Mouse (Mus musculus) Muller cell, postnatal 12 days (primary cell): ENCODE measurements around the gene Baiap2l1.

ENCODE experiments used
- DNase-seq: peaks from one replicate; pipeline ENCODE4 v3.0.0-alpha.2; 2015; ENCODE audit errors: inconsistent ontology term

The Baiap2l1 gene

DNA sequence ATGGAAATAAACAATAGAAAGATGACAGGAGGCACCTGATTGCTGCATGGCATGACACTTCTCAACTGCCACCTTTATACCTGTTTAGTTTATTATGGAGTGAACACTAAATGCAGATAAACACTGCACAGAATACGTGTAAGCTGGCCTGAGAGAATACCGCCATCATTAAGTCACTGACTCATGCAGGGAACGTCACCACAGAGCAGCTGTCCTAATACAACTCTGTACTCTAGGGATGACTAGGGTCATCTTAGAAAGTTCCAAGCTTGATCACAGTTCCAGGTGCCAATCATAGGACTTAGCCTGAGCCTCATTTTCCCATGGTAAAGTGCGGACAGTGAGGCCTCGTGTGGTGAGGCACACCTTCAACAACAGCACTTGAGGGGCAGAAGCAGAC, 73.3 kb downstream of the Baiap2l1 start:
- no peak for DNase-seq

DNA sequence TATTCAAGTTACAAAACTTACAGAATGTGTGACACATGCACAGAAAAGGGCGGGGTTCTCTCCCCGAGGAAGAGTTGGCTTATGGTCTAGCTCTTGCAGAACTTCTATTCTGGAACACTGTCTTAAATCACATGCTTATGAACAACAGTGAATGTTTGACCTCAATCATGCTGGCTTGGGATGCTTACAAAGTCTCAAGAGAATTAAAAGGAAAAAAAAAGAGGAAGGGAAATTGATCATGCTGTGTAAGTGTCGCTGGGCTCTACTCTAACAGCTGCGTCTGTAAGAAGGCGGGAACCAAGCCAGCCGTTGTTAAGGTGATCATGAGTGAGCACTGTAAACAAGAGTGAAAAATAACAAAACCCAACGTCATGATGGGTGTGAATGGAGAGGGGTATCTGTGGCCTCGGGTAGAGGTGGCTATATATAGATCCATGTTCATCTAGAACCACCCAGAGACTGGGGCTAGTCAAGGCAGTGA, 74.3 kb downstream of the Baiap2l1 start:
- no peak for DNase-seq

DNA sequence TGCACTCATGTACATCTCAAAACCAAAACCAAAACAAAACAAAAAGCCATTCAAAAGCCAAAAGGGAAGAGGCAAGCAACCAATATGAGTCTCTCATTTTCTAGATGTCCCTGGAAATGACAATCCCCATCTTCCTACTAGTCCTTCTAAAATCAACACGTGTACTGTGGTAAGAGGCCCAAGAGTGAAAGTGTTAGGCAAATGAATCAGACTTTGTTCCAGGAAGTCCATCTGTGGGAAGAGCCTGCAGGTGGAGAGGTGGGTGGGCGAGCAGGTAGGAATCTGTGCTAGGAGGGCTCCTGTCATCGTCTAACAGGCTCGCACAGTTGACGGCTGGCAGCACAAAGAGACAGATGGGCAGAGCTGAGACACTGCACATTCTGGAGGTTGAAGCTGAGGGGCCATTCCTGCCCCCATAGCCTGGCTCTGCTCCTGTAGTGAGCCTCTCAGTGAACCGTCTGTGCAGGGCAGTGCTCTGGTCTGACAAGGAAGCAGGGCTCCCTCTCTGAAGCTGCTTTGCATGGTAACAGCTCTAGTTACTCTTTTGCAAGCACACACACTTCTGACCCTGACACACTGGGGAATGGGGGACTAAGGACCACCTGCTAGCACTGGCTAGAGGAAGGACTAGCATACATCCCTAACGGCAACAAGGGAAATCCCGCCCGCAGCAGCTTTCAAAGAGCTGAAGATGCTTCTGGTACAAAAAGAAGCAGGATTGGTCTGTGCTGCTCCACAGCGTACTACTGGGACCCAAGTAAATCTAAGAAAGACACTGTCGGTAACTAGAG, 75.2 kb downstream of the Baiap2l1 start:
- DNase-seq = no peak

DNA sequence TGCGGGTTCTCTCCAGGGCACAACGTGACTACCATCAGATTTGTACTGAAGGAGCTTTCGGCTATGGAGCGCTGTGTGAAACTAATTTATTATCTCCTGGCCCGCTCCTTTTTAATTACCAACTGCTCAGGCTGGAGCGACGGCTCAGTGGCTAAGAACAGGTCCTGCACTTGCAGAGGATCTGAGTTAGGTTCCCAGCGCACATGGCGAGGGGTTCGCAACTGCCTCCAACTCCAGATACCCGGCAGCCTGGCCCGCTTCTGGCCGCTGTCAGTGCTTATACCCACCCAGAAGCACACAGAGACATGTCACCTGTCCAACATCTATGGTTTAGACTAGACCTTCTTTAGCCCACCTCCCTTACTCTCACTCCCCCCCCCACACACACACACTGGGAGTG, 78.0 kb downstream of the Baiap2l1 start:
- DNase-seq = no peak

DNA sequence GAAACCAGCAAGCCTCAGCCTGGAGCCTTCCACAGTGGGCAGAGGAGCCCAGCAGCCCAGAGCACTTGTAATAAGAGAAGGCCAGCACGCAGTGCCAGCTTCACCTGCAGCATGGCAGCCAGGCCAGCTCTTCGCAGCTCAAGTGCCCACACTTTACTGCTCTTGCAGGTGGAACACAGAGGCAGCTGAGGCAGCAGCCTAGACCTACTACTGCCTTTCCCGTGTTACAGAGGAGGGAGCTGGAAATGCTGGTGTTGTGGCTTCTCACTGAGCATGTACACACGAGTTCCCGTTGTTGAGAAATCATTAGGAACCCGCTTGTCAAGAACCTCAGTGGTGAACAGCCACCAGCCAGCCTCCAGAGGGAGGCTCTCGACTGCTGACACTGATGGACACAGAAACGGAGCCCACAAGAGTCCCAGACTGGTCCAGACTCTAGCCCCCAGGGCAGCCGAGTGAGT, 78.8 kb downstream of the Baiap2l1 start:
- DNase-seq = no peak

DNA sequence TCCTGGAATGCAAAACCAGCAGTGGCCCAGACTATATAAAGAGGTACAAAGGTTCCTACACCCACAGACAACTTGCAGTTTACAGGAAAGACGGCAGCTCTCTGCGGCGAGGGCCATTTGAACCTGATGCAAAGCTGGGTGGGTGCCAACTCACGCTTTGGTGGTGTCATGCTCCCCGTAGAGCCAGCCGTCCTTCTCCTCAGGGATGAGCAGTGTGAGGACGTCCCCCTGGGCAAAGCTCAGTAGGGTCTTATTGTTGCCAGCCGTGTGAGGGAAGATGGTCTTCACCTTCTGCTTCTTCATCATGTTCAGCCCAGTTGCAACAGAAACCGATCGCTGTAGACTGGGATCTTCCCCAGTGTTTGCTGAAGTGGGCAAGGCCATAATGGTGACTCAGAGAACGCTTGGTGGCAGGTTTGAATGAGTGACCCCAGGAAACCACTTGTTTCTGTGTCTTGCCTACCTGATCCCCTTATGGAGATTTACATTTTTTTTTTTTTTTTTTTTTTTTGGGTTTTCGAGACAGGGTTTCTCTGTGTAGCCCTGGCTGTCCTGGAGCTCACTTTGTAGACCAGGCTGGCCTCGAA, 79.4 kb downstream of the Baiap2l1 start:
- no peak for DNase-seq

DNA sequence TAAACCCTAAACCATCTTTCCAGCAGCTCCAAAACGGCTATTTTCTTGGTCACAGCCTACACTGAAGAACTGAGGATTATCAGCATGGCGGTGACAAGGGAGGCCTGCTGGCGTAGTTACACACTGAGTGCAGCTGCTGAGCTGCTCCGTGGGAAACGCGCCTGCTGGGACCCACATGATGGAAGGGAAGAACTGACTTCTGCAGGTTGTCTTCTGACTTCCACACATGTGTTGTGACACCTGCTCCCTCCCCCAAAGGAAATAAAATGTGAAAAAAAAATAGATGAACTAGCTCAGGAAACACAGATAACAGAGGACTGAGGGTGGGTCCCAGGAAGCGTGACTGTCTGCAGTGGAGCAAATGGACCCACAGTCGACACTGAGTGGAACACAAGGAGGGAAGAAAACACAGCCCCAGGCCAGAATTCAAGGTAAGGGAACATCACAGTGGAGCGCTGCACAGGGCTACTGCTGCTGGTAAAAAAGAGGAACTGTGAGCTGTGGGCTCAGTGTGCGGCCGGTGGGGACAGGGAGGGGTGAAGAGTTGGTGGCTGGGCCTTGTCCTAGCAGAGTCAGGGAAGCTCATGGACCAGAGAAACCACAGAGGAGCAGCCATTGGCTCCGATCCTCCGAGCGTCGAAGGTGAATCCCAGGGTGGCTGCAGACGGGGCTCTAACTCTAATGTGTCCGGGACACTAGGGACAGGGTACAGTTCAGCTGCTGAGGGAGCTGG, 80.8 kb downstream of the Baiap2l1 start:
- DNase-seq = no peak

GRCm38 (mm10) chr5:144274904-144275303, 83.0 kb downstream of the Baiap2l1 start:
- no peak for DNase-seq

DNA sequence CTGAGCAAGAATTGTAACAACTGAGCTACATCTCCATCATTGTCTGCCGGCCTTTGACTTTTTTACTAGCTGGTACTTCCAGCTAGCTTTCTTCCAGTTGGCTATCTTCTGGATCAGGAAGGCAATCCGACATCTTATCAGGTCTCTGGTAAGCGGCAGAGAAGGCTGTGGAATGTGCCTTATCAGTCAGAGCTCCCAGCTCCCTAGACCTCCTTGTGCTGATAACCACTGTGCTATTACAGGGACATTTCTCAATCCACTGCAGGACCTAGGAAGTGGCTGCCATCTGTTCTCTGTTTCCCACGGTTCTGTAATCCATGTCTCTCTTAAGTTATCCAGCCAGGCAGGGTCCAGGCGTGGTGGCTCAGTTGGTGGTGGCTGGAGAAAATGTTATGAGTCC, 86.1 kb downstream of the Baiap2l1 start:
- no peak for DNase-seq

DNA sequence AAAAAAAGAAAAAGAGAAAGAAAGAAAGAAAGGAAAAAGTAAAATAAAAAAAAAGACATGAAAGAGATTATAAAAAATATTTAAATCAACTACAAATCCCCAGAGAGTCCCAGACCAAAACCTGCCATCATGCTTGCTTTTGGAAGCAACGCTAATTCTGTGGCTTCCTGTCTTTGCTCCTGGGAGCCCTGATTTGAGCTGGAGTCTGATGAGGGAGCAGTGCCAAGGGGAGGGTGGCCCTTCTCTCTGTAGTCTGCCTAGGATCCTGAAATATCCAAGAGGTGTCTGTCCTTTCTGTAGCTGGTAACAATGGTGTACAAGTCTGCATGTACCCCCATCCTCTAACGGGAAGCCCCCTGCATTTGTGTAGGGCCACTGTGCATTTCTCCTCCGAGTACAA, 86.8 kb downstream of the Baiap2l1 start:
- DNase-seq = no peak

- no peak for DNase-seq
Measured at GRCm38 (mm10) chr5:144270420-144270819, 87.5 kb downstream of the Baiap2l1 start.

DNA sequence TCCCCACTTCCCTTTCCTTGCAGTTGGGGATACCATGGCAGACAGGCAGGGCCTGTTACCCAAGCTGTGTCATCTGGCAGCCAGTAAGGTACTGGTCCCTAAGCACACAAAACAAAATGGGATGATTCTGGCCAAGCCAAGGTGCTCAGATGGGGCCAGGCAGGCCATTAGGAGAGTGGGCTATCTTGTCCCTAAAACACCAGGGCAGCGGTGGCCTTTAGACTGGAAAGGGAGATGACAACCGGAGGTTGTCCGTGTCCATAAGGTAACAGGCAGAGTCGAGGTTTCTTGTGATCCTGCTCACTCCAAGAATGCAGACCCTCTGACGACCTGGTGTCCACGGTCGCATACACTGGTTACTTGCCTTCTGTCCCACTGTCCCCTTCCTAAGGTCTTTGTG, 88.0 kb downstream of the Baiap2l1 start:
- no peak for DNase-seq

- DNase-seq = peak; percentile 32
Measured at GRCm38 (mm10) chr5:144267535-144268241, 90.2 kb downstream of the Baiap2l1 start.

- DNase-seq = no peak
Measured at GRCm38 (mm10) chr5:144263496-144263895, 94.4 kb downstream of the Baiap2l1 start.

DNA sequence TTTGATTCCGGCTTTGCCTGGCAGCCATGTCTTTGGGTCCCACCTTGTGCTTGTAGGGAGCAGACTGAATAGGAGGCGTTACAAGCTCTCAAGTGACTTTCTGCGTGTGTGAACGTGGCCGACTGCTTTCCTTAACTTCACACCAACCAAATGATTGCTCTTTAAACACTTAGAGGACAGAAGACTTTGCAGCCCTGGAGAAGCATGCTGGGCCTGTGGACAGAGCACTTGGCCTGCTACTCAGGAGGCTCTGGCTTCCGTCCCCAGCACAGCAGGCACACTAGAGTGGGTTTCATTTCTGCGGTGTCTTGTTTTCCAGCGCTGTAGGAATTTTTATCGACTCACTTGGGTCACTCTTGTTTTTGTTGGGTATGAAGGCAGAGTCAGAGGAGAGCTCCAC, 94.8 kb downstream of the Baiap2l1 start:
- no peak for DNase-seq

DNA sequence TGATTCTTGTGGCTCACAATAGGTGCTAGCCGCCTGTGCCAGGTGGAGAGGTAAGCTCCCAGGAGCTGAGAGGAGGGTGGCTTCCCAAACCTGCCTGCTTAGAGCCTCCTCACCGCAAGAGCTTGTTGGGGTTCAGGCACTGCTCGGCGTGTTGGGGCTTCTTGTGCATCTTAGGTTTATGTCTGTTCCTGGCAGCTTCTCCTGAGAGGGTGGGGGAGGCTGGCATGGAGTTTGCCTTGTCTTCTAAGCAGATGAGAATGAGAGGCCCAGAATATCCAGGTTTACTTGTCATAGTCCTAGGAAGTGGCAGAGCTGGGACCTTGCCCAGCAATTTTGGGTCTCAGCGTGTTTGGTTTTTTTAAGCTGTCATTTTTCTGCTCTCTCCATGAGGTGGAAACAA, 96.1 kb downstream of the Baiap2l1 start:
- DNase-seq = no peak

DNA sequence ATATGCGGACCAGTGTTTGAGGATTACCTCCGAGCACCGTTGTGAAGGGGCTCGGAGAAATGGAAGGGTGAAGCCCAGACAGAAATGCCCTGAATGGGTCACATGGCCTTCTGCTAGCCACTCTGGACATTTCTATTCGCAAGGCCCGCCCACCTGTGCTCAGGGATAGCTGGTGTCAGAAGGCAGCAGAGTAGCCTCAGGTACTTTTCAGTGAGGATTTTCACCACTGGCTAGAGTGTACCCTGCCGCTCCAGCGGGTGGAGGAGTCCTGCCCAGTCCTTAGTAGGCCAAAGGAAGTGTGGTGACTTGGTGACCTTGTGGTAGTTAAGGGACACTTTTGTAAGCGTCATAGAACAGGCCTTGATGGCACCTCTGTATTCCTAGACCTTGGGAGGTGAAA, 96.6 kb downstream of the Baiap2l1 start:
- no peak for DNase-seq

GRCm38 (mm10) chr5:144260464-144260863, 97.4 kb downstream of the Baiap2l1 start:
- no peak for DNase-seq

GRCm38 (mm10) chr5:144259228-144259627, 98.7 kb downstream of the Baiap2l1 start:
- DNase-seq = no peak

DNA sequence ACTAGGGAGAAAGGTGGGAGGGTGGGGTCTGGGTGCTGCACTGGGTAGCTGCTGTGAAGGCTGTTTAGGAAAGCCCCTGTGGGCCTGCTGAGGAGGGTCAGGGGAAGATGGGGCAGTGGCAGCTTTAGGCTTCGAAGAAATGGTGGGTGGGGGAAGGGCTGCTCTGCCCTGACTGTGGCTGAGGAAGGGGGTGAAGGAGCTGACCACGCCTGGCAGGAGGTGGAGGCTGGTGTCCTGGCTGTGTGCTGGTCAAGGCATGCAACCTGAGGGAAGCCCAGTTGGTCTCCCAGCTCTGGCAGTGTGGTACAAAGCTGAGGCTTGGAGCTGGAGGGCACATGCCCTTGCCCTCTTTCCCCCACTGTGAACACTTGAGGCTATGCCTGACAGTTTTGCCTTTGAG, 99.2 kb downstream of the Baiap2l1 start:
- DNase-seq = no peak

DNA sequence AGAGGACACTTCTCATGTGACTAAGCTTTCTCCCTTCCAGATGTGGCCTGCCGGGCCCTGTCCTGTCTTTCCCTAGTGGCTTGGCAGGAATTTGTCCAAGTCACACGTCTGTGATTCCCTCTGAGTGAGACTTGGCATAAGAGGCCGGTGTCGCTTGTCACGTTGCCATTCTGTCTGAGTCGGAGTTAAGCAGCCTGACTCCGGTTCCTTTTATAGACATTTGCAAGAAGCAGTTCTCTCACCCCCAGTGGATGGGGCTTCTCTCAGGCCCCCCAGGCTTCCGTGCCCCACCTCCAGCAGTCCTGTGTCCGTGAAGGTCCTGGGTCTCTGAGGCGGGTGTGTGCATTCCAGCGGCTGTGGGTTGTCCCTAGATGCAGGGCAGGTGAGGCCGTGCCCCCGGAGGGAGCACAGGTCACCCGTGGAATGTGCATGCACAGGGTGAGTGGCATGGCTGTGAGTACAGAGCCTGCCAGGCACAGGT, 99.7 kb downstream of the Baiap2l1 start:
- DNase-seq = peak; percentile 38
